Mouse (Mus musculus): ENCODE results near the gene Olfr524.
A peak's percentile ranks its signal among the peaks of the same experiment; 100 is the strongest.

The Olfr524 gene

DNA sequence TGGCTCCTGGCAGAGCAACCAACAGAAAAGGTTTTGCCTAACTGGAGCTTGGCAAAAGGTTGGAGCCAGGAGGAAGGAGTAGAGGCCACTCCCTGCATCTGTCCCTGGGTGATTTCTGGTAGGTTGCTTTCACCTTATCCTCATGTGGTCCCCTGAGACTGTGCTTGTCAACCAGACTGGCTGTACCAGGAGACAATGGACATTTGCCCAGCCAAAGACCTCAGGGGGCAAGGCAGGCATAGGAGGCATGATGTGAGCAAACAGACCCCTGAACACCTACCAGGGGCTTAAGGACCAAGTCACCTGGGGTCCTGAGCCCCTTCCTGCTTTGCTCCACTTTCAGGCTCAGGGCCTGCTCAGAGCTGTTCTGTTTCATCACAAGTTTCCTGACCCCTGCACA is at the start of gene Olfr524:
Gene Olfr524, minus strand, starts transcription at position 101 of the 400 bp plus-strand sequence.
- DNase-seq (ENCODE audit: low spot score in 2 of 2), result no peak

DNA sequence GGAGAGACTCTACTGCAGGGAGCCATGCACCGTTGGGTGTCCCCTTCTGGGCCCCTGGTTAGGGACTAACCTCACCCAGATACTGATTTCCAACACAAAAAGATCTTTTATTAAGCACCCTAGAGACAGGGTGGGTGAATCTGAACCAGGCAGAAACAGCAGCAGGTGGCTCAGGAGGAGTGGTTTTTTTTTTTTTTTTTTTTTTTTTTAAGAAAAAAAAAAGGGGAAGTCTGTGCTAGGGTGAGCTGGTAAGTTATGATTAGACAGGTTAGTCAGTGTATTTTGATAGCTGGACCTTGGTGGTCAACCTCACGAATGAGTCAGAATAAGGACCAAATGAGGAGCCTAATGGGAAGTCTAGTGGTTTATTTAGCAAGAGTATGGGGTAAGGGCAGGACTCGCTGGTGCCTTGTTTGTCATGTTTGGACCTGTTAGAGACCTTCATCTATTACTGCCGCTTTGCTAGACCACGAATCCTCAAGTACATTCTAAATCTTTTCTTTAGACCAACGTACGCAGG is 48.1 kb upstream of the Olfr524 start:
- no peak for DNase-seq (ENCODE audit: low spot score in 2 of 2)

- DNase-seq (ENCODE audit: low spot score in 2 of 2), result no peak
Observed at GRCm38 (mm10) chr7:140247216-140247615, 41.5 kb upstream of the Olfr524 start, which contains the start of gene 5830411N06Rik. Gene 5830411N06Rik, plus strand, starts transcription at chr7:140247284.

DNA sequence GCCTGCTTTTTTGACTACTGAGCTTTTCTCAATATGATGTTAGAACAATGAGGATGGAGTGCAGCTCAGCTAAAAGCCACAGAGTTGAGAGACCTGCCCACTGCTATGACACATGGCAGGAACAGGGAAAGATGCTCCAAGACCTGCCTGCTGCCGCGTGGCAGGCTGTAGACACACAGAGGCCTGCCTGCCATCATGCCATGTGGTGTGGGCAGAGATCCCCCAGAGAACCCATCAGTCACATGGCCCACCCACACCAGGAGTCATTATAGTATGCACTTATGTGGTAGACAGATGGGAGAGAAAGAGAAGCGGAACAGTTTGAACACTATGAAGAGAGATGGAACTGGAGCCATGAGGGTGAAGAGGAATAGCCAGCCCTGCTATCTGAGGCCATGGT is 27.9 kb upstream of the Olfr524 start:
- DNase-seq (ENCODE audit: low spot score in 2 of 2), result no peak

DNA sequence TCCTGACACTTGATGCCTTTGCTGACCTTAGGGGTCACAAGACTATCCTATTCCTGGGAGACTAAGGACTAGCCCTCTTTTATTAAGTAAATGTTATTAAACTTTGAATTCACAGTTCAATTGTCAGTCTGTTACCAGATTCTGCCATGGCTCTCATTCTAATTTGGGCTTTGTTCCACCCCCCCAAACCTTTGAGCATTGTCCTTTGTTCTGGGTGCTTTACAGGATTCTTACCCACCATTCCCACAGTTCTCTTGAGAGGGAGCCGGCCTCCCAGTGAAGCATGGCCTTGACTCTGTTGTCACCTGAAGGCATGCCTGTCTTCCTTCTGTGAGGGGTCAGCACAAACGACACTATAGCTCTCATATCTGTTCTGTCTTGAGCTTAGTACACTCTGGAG is 25.3 kb upstream of the Olfr524 start:
- DNase-seq (ENCODE audit: low spot score in 2 of 2), result no peak

DNA sequence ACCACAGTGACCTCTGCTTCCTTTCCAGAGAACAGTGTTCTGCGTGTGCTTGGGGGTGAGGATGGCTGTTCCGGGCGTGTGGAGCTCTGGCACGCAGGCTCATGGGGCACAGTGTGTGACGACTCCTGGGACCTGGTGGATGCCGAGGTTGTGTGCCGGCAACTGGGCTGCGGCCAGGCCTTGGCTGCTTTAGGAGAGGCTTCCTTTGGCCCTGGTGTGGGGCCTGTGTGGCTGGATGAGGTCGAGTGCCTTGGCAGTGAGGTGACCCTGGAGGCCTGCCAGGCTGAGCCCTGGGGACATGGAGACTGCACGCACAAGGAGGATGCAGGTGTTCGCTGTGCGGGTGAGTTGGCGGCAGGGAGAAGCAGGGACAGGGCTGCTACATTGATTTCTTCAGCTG is 22.7 kb upstream of the Olfr524 start:
- no peak for DNase-seq (ENCODE audit: low spot score in 2 of 2)

DNA sequence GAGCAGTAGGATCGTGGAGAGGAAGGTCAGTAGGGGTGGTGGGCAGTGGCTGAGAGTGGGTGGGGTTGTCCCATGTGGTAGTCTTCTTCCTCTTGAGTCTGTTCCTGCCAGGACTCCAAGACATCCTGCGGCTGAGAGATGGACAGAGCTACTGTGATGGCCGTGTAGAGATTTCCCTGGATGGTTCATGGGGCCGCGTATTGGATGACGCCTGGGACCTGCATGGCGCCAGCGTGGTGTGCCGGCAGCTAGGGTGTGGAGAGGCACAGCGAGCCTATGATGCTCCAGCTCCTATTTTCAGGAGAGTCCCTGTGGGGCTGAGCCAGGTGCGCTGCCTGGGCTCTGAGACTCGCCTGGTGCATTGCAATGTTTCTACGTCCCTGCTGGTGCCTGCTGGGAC is 18.4 kb upstream of the Olfr524 start:
- no peak for DNase-seq (ENCODE audit: low spot score in 2 of 2)

GRCm38 (mm10) chr7:140220375-140220774 is 14.6 kb upstream of the Olfr524 start:
- no peak for DNase-seq (ENCODE audit: low spot score in 2 of 2)

- no peak for DNase-seq (ENCODE audit: low spot score in 2 of 2)
Observed at GRCm38 (mm10) chr7:140219268-140219667, 13.5 kb upstream of the Olfr524 start.

- no peak for DNase-seq (ENCODE audit: low spot score in 2 of 2)
Observed at GRCm38 (mm10) chr7:140217967-140218366, 12.2 kb upstream of the Olfr524 start, which contains the start of gene Cd163l1. Gene Cd163l1, plus strand, starts transcription at chr7:140218267.

- no peak for DNase-seq (ENCODE audit: low spot score in 2 of 2)
Observed at GRCm38 (mm10) chr7:140213841-140214240, 8.1 kb upstream of the Olfr524 start.

GRCm38 (mm10) chr7:140208677-140209076 is 2.9 kb upstream of the Olfr524 start:
- DNase-seq (ENCODE audit: low spot score in 2 of 2), result no peak

- DNase-seq (ENCODE audit: low spot score in 2 of 2), result no peak
Observed at GRCm38 (mm10) chr7:140208153-140208552, 2.4 kb upstream of the Olfr524 start.

DNA sequence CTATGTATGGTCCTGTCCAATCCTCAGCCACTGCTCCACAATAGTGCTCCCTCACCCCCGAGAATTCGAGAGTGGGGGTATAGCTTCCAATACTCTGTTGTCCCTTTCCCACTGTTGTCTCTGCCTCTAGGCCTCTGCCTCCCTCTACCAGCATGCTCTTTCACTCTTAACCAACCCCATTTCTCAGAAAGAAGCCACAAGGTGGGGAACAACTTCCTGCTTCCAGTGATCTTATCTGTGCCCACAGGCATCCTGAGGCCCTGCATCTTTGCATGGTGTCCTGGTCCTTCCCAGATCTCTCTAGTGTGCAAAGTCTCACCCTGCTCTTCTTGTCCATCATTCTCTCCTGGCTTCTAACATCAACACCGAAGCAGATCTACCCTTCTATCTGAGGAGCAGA is 1.1 kb upstream of the Olfr524 start:
- no peak for DNase-seq (ENCODE audit: low spot score in 2 of 2)

GRCm38 (mm10) chr7:140201090-140201489 is 4.7 kb downstream of the Olfr524 start:
- no peak for DNase-seq (ENCODE audit: low spot score in 2 of 2)

- DNase-seq (ENCODE audit: low spot score in 2 of 2), result no peak
Observed at GRCm38 (mm10) chr7:140196002-140196401, 9.8 kb downstream of the Olfr524 start.

DNA sequence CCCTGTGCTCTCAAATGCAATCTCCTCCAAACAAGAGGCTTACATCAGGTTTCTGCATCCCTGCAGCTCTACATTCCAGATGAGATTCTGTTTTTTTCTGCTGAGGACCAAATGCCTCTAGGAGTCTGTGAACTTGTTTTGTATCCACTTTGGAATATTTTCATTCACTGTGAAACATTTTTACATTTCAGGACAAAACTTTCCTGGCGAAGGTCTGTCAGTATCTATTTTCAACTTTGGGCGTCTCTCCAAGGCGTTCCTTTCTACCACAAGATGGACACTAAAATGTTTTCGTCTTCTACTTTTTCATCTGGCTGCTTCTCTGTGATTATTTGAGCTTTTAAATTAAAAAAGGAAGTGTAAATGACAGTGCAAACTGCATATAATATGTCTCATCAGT is 11.7 kb downstream of the Olfr524 start:
- peak in 1 of 2 experiments; percentile 8 for DNase-seq (ENCODE audit: low spot score in 2 of 2)

- no peak for DNase-seq (ENCODE audit: low spot score in 2 of 2)
Observed at GRCm38 (mm10) chr7:140192851-140193250, 12.9 kb downstream of the Olfr524 start.

DNA sequence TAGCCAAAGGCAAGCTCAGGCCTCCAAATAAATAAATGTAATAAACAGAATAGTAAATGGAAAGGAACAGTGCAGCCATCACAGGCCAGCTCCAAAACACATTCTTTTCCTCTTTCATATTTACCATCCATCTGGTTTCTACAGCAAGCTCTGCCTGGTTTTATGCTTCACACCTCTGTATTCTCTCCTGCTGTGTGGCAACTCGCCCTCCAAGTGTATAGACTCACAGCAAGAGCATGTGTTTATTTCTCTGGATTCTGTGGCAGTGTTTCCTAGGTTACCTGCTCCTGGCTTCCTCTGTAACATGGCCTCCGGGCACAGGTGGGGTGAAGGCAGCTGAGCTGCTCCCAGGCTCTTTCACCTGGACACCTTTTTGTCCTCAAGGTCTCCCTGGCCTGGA is 13.3 kb downstream of the Olfr524 start:
- DNase-seq (ENCODE audit: low spot score in 2 of 2), result no peak

DNA sequence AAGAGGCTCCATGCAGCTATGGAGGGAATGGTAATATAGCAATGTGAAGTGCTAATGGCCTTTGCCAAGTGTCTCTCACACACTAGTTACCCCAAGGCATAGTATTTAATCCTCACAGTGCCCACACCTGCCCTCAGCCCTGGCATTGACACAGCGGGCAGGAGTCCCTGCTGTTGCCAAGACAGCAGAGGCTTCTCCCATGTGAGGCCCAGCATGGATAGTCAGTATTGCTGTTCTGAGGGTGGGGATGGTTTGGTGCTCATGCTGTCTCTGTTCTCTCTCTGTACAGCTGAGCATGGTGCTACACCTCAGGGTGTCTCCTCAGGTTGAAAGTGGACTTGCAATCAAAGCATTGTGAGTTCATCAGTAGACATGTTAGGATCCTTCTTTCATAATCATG is 15.3 kb downstream of the Olfr524 start:
- no peak for DNase-seq (ENCODE audit: low spot score in 2 of 2)

GRCm38 (mm10) chr7:140188391-140189328 is 17.1 kb downstream of the Olfr524 start:
- peak in 1 of 2 experiments; percentile 8 for DNase-seq (ENCODE audit: low spot score in 2 of 2)

DNA sequence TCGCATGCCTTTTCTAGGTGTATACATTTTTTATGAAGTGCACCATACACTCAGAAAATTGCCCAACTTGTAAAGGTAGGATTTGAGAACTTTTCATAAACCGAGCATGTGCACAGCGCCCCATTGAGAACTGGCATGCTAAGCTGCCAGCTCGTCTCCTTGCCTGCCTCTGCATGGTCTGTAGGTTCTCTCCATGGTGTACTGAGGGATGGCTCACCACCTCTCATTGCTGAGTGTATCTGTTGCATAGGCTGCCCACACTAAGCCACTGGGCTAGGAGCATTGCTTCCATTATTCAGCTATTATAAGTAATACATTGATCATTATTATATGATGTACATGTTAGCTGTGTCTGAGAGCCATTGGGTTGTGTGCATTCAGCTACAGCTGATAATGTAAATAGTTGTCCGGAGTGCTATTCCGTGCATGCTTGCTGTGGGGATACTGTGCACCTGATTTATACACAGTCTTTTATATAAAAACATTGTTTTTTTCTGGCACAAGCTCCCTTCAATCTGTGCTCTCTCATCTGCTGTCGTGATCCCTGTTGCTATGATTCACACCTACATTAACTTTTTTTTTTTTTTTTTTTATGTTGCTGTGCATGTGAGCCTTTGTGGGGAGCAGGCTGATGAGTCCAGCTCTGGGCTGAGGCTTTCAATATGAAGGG is 17.9 kb downstream of the Olfr524 start:
- peak in 1 of 2 experiments; percentile 28 for DNase-seq (ENCODE audit: low spot score in 2 of 2)

Measured in left cerebral cortex, adult 9 months (tissue).